Mouse (Mus musculus) kidney, embryonic 14.5 days (tissue): ENCODE results near the gene Timm10. TPM values are rescaled to one million over a fixed set of nuclear protein-coding genes. Genes with fewer than 3 reads are reported as not detected.

Experiments
- ATAC-seq: fragments of 200-750 bp; cut with Nextera tagmentation; 2 replicates; pipeline ENCODE4 v1.8.0; 2017; ENCODE audit warnings: moderate number of reproducible peaks, mild to moderate bottlenecking, moderate TSS enrichment, moderate library complexity; ENCODE audit not compliant: low FRiP score, low TSS enrichment
- H3K27ac ChIP-seq: fragments of 300-500 bp; sonication (generic); 2 replicates; pipeline ENCODE4 v1.5.1; 2014; ENCODE audit warnings: low read depth, mild to moderate bottlenecking, low read length, moderate library complexity, mixed read lengths
- H3K27me3 ChIP-seq: fragments of 300-500 bp; sonication (generic); 2 replicates; pipeline ENCODE4 v1.6.1; 2014; ENCODE audit warnings: mild to moderate bottlenecking, low read length; ENCODE audit not compliant: control insufficient read depth, insufficient read depth
- H3K36me3 ChIP-seq: fragments of 300-500 bp; sonication (generic); 2 replicates; pipeline ENCODE4 v1.6.1; 2014; ENCODE audit warnings: low read length, mixed read lengths; ENCODE audit not compliant: control insufficient read depth, insufficient read depth
- H3K4me1 ChIP-seq: fragments of 300-500 bp; sonication (generic); 2 replicates; pipeline ENCODE4 v1.6.1; 2014; ENCODE audit warnings: low read length, mixed read lengths; ENCODE audit not compliant: control insufficient read depth, insufficient read depth
- H3K4me2 ChIP-seq: fragments of 300-500 bp; sonication (generic); replicated peaks from 2 replicates; pipeline ENCODE4 v1.6.1; 2014; ENCODE audit warnings: low read depth, mild to moderate bottlenecking, low read length
- H3K4me3 ChIP-seq: fragments of 300-500 bp; sonication (generic); 2 replicates; pipeline ENCODE4 v1.5.1; 2014; ENCODE audit warnings: mild to moderate bottlenecking, low read length
- H3K9ac ChIP-seq: fragments of 300-500 bp; sonication (generic); 2 replicates; pipeline ENCODE4 v1.6.1; 2014; ENCODE audit warnings: low read depth, mild to moderate bottlenecking, low read length, moderate library complexity
- H3K9me3 ChIP-seq: fragments of 300-500 bp; sonication (generic); 2 replicates; pipeline ENCODE4 v1.6.1; 2016; ENCODE audit warnings: low read length; ENCODE audit not compliant: control insufficient read depth
- WGBS: fragments of 180-500 bp; shearing (Covaris S2); extraction: QIAGEN DNeasy Blood & Tissue Kit; methylation state at CpG from one replicate; pipeline ENCODE4 v1.1.7; 2014; 5-methylcytosine and 5-hydroxymethylcytosine counted together
- polyA plus RNA-seq: library from polyadenylated mRNA; unstranded; fragments of >200 nt; fragmentation: Nextera tagmentation; extraction: Ambion mirVana; gene quantifications from 2 replicates; pipeline ENCODE4 v1.2.1, GENCODE M21; 2014

Timm10 gene
- polyA plus RNA-seq, 1 experiment from 2014 or later, result 65.3 TPM

- WGBS, result 36% methylated on average over 10 of the region's 10 CpGs
- no peaks in the 10 kb centered on the region for H3K9me3 ChIP-seq
- H3K4me3 ChIP-seq, result no peak overlapping the region
- peaks cover 13% of the 10 kb centered on the region for H3K36me3 ChIP-seq
- H3K4me1 ChIP-seq, result peaks cover 6% of the 10 kb centered on the region; the same call in 1 of the 2 replicates
- ATAC-seq, result peak; percentile 64; the same call in 1 of the 2 replicates
- no peak overlapping the region; the same call in 1 of the 2 replicates for H3K9ac ChIP-seq
- H3K27me3 ChIP-seq, result no peaks in the 10 kb centered on the region
- H3K4me2 ChIP-seq, result no peak overlapping the region
- H3K27ac ChIP-seq, result no peak overlapping the region
Measured at GRCm38 (mm10) chr2:84831666-84832391, 5.0 kb downstream of the Timm10 start.

GRCm38 (mm10) chr2:84837107-84837506, 10.3 kb downstream of the Timm10 start:
- no peaks in the 10 kb centered on the region for H3K36me3 ChIP-seq
- H3K4me3 ChIP-seq, result no peak overlapping the region
- 0 out of 2 replicates have a peak, but pooled peaks cover 8% of the 10 kb centered on the region for H3K27me3 ChIP-seq
- no peaks in the 10 kb centered on the region for H3K9me3 ChIP-seq
- no peak for ATAC-seq
- WGBS, result 54% methylated on average over 8 of the region's 8 CpGs
- H3K4me1 ChIP-seq, result peaks cover 7% of the 10 kb centered on the region; the same call in 1 of the 2 replicates
- H3K4me2 ChIP-seq, result no peak overlapping the region
- H3K27ac ChIP-seq, result no peak overlapping the region
- no peak overlapping the region for H3K9ac ChIP-seq

DNA sequence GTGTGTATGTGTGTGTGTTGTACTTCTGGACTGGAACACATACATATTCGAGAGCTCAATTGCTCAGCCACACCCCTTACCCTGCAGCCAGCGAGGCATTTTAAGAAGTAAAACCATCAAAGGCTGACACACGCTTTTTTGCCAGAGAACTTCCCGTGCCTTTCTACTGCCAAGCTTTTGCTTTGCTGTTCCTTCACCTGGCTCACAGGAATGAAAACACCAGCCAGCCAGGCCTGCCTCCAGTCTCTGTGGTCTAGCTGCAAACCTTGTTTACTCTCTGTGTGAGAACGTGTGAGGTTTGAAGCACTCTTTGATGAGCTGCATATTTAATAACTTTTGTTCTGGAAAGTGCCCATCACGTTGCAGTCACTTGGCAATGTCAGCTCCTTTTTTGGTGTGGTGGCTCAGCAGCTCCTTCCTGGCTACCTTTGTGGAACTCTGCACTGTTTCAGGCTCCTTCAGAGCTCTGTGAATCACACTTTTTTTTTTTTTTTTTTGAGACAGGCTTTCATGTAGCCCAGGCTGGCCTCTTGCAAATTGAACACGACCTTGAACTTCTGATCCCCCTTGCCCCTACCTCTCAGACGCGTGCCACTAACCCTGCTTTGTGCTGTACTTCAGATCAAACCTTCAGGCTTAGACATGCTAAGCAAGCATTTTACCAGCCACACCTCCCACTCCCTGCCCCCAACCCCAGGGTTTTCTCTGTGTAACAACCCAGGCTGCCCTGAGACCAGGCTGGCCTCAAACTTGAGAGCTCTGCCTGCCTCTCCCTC, 11.2 kb downstream of the Timm10 start:
- Histone ChIP-seq H3K9me3 (no peaks in the 10 kb centered on the region), H3K4me1 (peaks cover 9% of the 10 kb centered on the region; the same call in 1 of the 2 replicates), H3K9ac (no peak overlapping the region), H3K4me3 (no peak overlapping the region; the same call in 1 of the 2 replicates), H3K36me3 (no peaks in the 10 kb centered on the region), H3K27ac (no peak overlapping the region), H3K27me3 (0 out of 2 replicates have a peak, but pooled peaks cover 8% of the 10 kb centered on the region), H3K4me2 (peak overlapping the region; percentile 74; the same call in 1 of the 2 replicates)
- ATAC-seq, result no peak
- WGBS, result 29% methylated on average over 9 of the region's 9 CpGs

DNA sequence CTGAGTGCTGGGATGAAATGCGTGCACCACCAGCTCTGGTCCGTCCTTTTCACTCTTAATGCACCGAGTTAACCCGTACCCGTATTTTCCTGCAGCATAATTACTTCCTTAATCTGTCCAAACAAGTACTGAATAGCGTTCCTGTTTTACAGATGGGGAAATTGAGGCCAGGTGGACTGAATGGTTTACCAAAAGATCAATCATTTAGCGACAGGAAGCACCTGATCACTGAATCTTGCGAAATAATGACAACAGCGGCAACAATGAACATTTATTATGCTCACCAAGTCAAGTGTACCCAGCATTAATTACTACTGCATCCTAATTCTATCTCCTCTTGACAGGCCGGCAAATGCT, 11.8 kb downstream of the Timm10 start, which contains the start of gene Slc43a1:
Slc43a1 (plus strand) TSS at position 258 of the 357 bp plus-strand sequence.
- Histone ChIP-seq H3K27me3 (0 out of 2 replicates have a peak, but pooled peaks cover 8% of the 10 kb centered on the region), H3K4me3 (peak within 1 kb of the TSS; percentile 67), H3K4me2 (peak within 1 kb of the TSS; percentile 74), H3K9ac (peak within 1 kb of the TSS; percentile 82), H3K36me3 (no peaks in the 10 kb centered on the region), H3K4me1 (peaks cover 9% of the 10 kb centered on the region; the same call in 1 of the 2 replicates), H3K9me3 (no peaks in the 10 kb centered on the region), H3K27ac (peak within 1 kb of the TSS; percentile 78; the same call in 1 of the 2 replicates)
- ATAC-seq, result no peak
- 13% methylated on average over 10 of the region's 10 CpGs for WGBS

- peak overlapping the region; percentile 82 for H3K9ac ChIP-seq
- under 1% methylated on average over 47 of the region's 47 CpGs for WGBS
- ATAC-seq, result peak; percentile 33
- H3K36me3 ChIP-seq, result no peaks in the 10 kb centered on the region
- H3K4me1 ChIP-seq, result peaks cover 9% of the 10 kb centered on the region; the same call in 1 of the 2 replicates
- H3K27me3 ChIP-seq, result 0 out of 2 replicates have a peak, but pooled peaks cover 8% of the 10 kb centered on the region
- H3K4me3 ChIP-seq, result peak overlapping the region; percentile 67
- H3K9me3 ChIP-seq, result no peaks in the 10 kb centered on the region
- peak overlapping the region; percentile 74 for H3K4me2 ChIP-seq
- H3K27ac ChIP-seq, result peak overlapping the region; percentile 78; the same call in 1 of the 2 replicates
Measured at GRCm38 (mm10) chr2:84838993-84839980, 12.5 kb downstream of the Timm10 start.

GRCm38 (mm10) chr2:84840016-84840747, 13.4 kb downstream of the Timm10 start:
- peaks cover 9% of the 10 kb centered on the region; the same call in 1 of the 2 replicates for H3K4me1 ChIP-seq

GRCm38 (mm10) chr2:84840748-84841563, 14.2 kb downstream of the Timm10 start:
- 4% methylated on average over 17 of the region's 17 CpGs for WGBS
- Histone ChIP-seq H3K9me3 (no peaks in the 10 kb centered on the region), H3K36me3 (peaks cover 5% of the 10 kb centered on the region; the same call in 1 of the 2 replicates), H3K4me3 (peak overlapping the region; percentile 67), H3K4me2 (peak overlapping the region; percentile 74), H3K9ac (peak overlapping the region; percentile 82), H3K27ac (peak overlapping the region; percentile 78), H3K4me1 (peaks cover 9% of the 10 kb centered on the region; the same call in 1 of the 2 replicates), H3K27me3 (0 out of 2 replicates have a peak, but pooled peaks cover 8% of the 10 kb centered on the region)
- peak; percentile 7 for ATAC-seq

More at GRCm38 (mm10) chr2:84840016-84840747, 13.4 kb downstream of the Timm10 start:
- peak overlapping the region; percentile 74 for H3K4me2 ChIP-seq
- peak overlapping the region; percentile 78 for H3K27ac ChIP-seq
- peak; percentile 95 for ATAC-seq
- H3K36me3 ChIP-seq, result no peaks in the 10 kb centered on the region
- H3K9ac ChIP-seq, result peak overlapping the region; percentile 82
- H3K4me3 ChIP-seq, result peak overlapping the region; percentile 67
- H3K27me3 ChIP-seq, result 0 out of 2 replicates have a peak, but pooled peaks cover 8% of the 10 kb centered on the region
- under 1% methylated on average over 54 of the region's 54 CpGs for whole genome bisulfite sequencing
- no peaks in the 10 kb centered on the region for H3K9me3 ChIP-seq
